Mouse (Mus musculus) lung, embryonic 14.5 days (tissue): Measurements from ENCODE around the gene Bcl2l2. TPM values are rescaled to one million over a fixed set of nuclear protein-coding genes. Genes with fewer than 3 reads are reported as not detected.
A peak's percentile ranks its signal among the peaks of the same experiment; 100 is the strongest.

Experiments
- ATAC-seq: fragments of 200-750 bp; cut with Nextera tagmentation; 2 replicates; pipeline ENCODE4 v1.8.0; 2017; ENCODE audit warnings: mild to moderate bottlenecking, moderate TSS enrichment, moderate library complexity; ENCODE audit not compliant: insufficient read depth
- DNase-seq: peaks from one replicate; pipeline ENCODE4 v3.0.0-alpha.2; 2015
- H3K27ac ChIP-seq: fragments of 300-500 bp; sonication (generic); 2 replicates; pipeline ENCODE4 v1.5.1; 2014; ENCODE audit warnings: low read depth, mild to moderate bottlenecking, moderate library complexity
- H3K27me3 ChIP-seq: fragments of 300-500 bp; sonication (generic); 2 replicates; pipeline ENCODE4 v1.6.1; 2014; ENCODE audit warnings: low read length, control low read depth; ENCODE audit not compliant: insufficient read depth
- H3K36me3 ChIP-seq: fragments of 300-500 bp; sonication (generic); 2 replicates; pipeline ENCODE4 v1.6.1; 2014; ENCODE audit warnings: control low read depth; ENCODE audit not compliant: insufficient read depth
- H3K4me1 ChIP-seq: fragments of 300-500 bp; sonication (generic); 2 replicates; pipeline ENCODE4 v1.6.1; 2014; ENCODE audit warnings: antibody characterized with exemption, control low read depth; ENCODE audit not compliant: insufficient read depth
- H3K4me2 ChIP-seq: fragments of 300-500 bp; sonication (generic); 2 replicates; pipeline ENCODE4 v1.6.1; 2014; ENCODE audit warnings: mild to moderate bottlenecking
- H3K4me3 ChIP-seq: fragments of 300-500 bp; sonication (generic); 2 replicates; pipeline ENCODE4 v1.5.1; 2014; ENCODE audit warnings: low read depth, low read length
- H3K9ac ChIP-seq: fragments of 300-500 bp; sonication (generic); 2 replicates; pipeline ENCODE4 v1.6.1; 2014
- H3K9me3 ChIP-seq: fragments of 300-500 bp; sonication (generic); 2 replicates; pipeline ENCODE4 v1.6.1; 2016; ENCODE audit warnings: low read depth, low read length, control low read depth
- CTCF ChIP-seq: IDR thresholded peaks from 2 replicates; pipeline ENCODE4 v1.5.1; 2016; ENCODE audit warnings: antibody characterized with exemption, low read depth
- WGBS: fragments of 180-500 bp; shearing (Covaris S2); extraction: QIAGEN DNeasy Blood & Tissue Kit; methylation state at CpG from one replicate; pipeline ENCODE4 v1.1.7; 2014; 5-methylcytosine and 5-hydroxymethylcytosine counted together
- polyA plus RNA-seq: library from polyadenylated mRNA; unstranded; fragments of >200 nt; fragmentation: Nextera tagmentation; extraction: Ambion mirVana; gene quantifications from 2 replicates; pipeline ENCODE4 v1.2.1, GENCODE M21; 2014

Gene Bcl2l2
- polyA plus RNA-seq, 1 experiment from 2014 or later: 3.4 TPM

DNA sequence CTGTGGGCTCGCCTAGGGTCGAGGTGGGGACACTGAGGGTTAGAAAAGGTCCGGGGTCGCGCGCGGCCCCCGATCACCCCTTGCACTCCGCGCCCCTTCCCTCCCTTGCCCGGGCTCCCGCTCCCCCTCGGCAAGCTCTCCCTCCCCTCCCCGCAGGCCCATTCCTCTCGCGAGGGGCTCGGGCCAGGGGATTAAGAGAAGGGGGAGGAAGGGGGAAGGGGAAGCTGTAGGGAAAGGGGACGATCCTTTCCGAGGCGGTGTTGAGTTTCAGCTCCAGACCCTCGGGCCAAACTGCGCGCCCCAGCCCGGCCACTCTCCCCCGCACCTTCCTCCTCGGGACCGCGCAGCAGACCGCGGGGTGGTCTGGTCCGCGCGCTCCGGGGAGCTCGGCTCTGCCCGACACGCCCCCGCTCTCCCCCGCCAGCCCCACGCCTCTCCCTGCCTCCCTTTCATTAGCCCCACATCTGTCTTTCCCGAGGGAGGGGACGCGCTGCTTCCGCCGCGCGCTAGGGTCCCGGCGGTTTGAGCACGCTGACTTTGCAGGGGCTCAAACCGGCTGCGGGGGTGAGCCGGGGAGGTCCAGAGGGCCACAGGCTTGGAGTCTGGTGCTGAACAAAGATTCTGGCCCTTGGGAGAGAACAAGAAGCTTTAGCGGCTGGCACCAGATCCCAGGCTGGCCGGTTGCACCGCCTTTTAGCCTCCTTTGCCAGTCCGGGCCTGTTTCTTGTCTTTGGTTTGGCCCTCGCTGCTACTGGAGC is 43.4 kb downstream of the Bcl2l2 start:
- peaks cover 7% of the 10 kb centered on the region; the same call in 1 of the 2 replicates for H3K27me3 ChIP-seq
- DNase-seq: peak; percentile 89
- H3K27ac ChIP-seq: peak overlapping the region; percentile 99
- no peaks in the 10 kb centered on the region; the same call in 1 of the 2 replicates for H3K4me1 ChIP-seq
- no peak for TF ChIP-seq CTCF
- peak; percentile 83 for ATAC-seq
- H3K4me3 ChIP-seq: peak overlapping the region; percentile 56
- H3K9ac ChIP-seq: peak overlapping the region; percentile 90
- no peaks in the 10 kb centered on the region for H3K9me3 ChIP-seq
- peak overlapping the region; percentile 87 for H3K4me2 ChIP-seq
- H3K36me3 ChIP-seq: no peaks in the 10 kb centered on the region; the same call in 1 of the 2 replicates
- under 1% methylated on average over 54 of the region's 58 CpGs for WGBS

GRCm38 (mm10) chr14:54927296-54927695 is 44.1 kb downstream of the Bcl2l2 start:
- peak overlapping the region; percentile 56 for H3K4me3 ChIP-seq
- H3K36me3 ChIP-seq: no peaks in the 10 kb centered on the region; the same call in 1 of the 2 replicates
- DNase-seq (peak; percentile 13), ATAC-seq (no peak)
- no peak for TF ChIP-seq CTCF
- H3K27ac ChIP-seq: peak overlapping the region; percentile 99
- peak overlapping the region; percentile 87 for H3K4me2 ChIP-seq
- peak overlapping the region; percentile 90 for H3K9ac ChIP-seq
- no peaks in the 10 kb centered on the region; the same call in 1 of the 2 replicates for H3K4me1 ChIP-seq
- peaks cover 7% of the 10 kb centered on the region; the same call in 1 of the 2 replicates for H3K27me3 ChIP-seq
- WGBS: 15% methylated on average over 7 of the region's 7 CpGs
- no peaks in the 10 kb centered on the region for H3K9me3 ChIP-seq

- Histone ChIP-seq H3K4me2 (no peak overlapping the region), H3K9ac (no peak overlapping the region), H3K9me3 (no peaks in the 10 kb centered on the region), H3K27me3 (peaks cover 7% of the 10 kb centered on the region; the same call in 1 of the 2 replicates), H3K4me3 (no peak overlapping the region), H3K4me1 (no peaks in the 10 kb centered on the region; the same call in 1 of the 2 replicates), H3K36me3 (no peaks in the 10 kb centered on the region), H3K27ac (no peak overlapping the region)
- ATAC-seq (no peak), DNase-seq (no peak)
- WGBS: 64% methylated on average over 5 of the region's 5 CpGs
- no peak for TF ChIP-seq CTCF
Measured at GRCm38 (mm10) chr14:54929801-54930200, 46.6 kb downstream of the Bcl2l2 start.

- no peak for TF ChIP-seq CTCF
- DNase-seq: no peak
Measured at GRCm38 (mm10) chr14:54930431-54930830, 47.3 kb downstream of the Bcl2l2 start.

GRCm38 (mm10) chr14:54932645-54933150 is 49.5 kb downstream of the Bcl2l2 start, which contains the start of gene Il25:
Il25 (plus strand) TSS chr14:54932695.
- H3K9ac ChIP-seq: no peak within 1 kb of the TSS
- H3K4me2 ChIP-seq: no peak within 1 kb of the TSS
- H3K27me3 ChIP-seq: no peaks in the 10 kb centered on the region; the same call in 1 of the 2 replicates
- no peak within 1 kb of the TSS for H3K4me3 ChIP-seq
- H3K27ac ChIP-seq: no peak within 1 kb of the TSS
- ATAC-seq (peak; percentile 55; the same call in 1 of the 2 replicates), DNase-seq (peak; percentile 60)
- no peaks in the 10 kb centered on the region; the same call in 1 of the 2 replicates for H3K4me1 ChIP-seq
- 25% methylated on average over 6 of the region's 6 CpGs for whole genome bisulfite sequencing
- TF ChIP-seq CTCF: no peak
- no peaks in the 10 kb centered on the region for H3K36me3 ChIP-seq
- H3K9me3 ChIP-seq: no peaks in the 10 kb centered on the region

More at GRCm38 (mm10) chr14:54930431-54930830, 47.3 kb downstream of the Bcl2l2 start:
- Histone ChIP-seq H3K4me1 (no peaks in the 10 kb centered on the region; the same call in 1 of the 2 replicates), H3K27ac (no peak overlapping the region), H3K9me3 (no peaks in the 10 kb centered on the region), H3K4me2 (no peak overlapping the region), H3K4me3 (no peak overlapping the region), H3K9ac (no peak overlapping the region), H3K36me3 (no peaks in the 10 kb centered on the region), H3K27me3 (peaks cover 7% of the 10 kb centered on the region; the same call in 1 of the 2 replicates)
- 21% methylated on average over 2 of the region's 2 CpGs for WGBS
- no peak for ATAC-seq

DNA sequence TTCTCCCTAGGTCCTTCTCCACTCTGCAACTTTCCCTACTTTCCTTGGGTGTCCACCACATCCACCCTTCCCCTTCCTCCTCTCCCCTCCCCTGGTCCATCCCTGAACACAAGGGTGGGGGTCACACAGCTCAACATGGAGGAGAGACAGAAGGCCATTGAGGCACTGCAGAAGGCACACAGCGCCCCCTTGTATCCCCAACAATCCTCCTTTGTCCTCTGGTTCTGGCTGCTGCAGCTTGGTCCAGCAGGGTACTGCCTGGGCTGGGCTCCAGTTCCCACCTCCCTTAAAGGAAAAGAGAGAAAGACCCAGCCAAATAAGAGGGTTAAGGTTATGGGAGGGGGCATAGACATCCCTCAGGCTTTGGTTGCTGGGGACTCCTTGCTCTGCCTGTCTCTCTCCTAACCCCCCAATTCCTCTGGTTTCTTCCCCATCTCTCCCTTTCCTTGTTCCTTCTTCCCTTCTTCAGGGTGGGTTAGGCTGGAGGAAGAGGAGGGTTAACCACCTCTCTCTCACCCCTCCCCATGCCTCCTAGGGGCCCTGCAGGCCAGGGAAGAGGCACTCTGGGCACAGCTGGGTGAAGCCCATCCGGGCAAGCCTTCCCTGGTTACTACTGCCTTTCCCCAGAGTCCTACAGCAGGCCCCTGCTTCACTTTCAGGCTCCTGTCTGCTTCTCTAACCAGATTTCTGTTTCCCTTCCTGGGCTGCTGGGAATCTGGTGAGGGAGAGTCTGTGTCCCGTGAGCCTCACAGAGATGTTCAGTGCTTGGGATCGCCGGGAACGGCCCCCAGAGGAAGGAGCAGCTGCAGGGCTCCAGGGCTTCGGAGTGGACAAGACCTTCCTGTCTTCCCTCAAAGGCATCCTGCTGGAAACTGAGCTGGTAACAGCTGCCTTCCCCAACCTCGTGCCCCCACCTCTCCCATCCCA is 53.0 kb downstream of the Bcl2l2 start, which contains the start of gene Cmtm5:
Gene Cmtm5, plus strand, starts transcription at position 358 of the 927 bp plus-strand sequence.
- TF ChIP-seq CTCF: peak; percentile 13; the same call in 1 of the 2 replicates
- Histone ChIP-seq H3K36me3 (no peaks in the 10 kb centered on the region), H3K9ac (no peak within 1 kb of the TSS), H3K4me2 (no peak within 1 kb of the TSS), H3K4me1 (no peaks in the 10 kb centered on the region; the same call in 1 of the 2 replicates), H3K27ac (peak within 1 kb of the TSS; percentile 24; the same call in 1 of the 2 replicates), H3K27me3 (no peaks in the 10 kb centered on the region), H3K4me3 (no peak within 1 kb of the TSS), H3K9me3 (no peaks in the 10 kb centered on the region)
- ATAC-seq (no peak), DNase-seq (no peak)
- WGBS: 32% methylated on average over 8 of the region's 8 CpGs
